Mouse (Mus musculus): ENCODE measurements around the gene Blm. TPM values are rescaled to one million over a fixed set of nuclear protein-coding genes. Genes with fewer than 3 reads are reported as not detected.
"Not testable (repeated sequence)": the region's sequence is repeated elsewhere in the genome, so short reads cannot be mapped to it uniquely, and the experiment has no call there.

Blm gene
- total and polyA plus RNA-seq, 2 experiments from 2014 or later: 5.5 to 10.4 TPM

DNA sequence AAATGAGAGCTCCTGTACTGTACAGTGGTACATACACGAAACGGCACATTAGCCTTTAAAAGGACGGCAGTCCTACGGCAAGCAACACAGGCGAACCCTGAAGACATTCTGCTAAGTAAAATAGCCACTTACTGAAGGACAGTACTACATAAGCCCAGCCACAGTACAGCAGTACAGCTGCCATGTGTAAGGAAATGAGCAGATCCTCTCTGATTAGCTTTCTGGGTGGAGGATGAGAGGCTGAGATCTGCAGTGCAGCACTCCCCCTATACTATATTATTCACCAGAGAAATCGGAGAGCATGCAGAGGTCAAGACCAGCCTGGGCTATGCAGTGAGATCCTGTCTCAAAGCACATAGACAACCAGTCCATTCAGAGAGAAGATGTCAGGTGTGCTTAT, 3.8 kb downstream of the Blm start:
- no peak for DNase-seq
- no peak for TF ChIP-seq CTCF (IDR thresholded peaks at IDR 0.05; ENCODE audit: low read depth)
- Histone ChIP-seq H3K4me1 (ENCODE audit: insufficient read depth) (no peaks in the 10 kb centered on the region), H3K27ac (ENCODE audit: low read depth, low read length) (no peak overlapping the region), H3K27me3 (ENCODE audit: insufficient read depth, low read length) (no peaks in the 10 kb centered on the region), H3K4me3 (ENCODE audit: low read depth, low read length) (no peak overlapping the region), H3K9me3 (ENCODE audit: low read length) (no peaks in the 10 kb centered on the region), H3K9ac (no peak overlapping the region), H3K36me3 (ENCODE audit: insufficient read depth) (no peaks in the 10 kb centered on the region), H3K4me2 (ENCODE audit: low read depth) (no peak overlapping the region)
- 91% methylated on average over 6 of the region's 6 CpGs for WGBS
- no peak for ATAC-seq

DNA sequence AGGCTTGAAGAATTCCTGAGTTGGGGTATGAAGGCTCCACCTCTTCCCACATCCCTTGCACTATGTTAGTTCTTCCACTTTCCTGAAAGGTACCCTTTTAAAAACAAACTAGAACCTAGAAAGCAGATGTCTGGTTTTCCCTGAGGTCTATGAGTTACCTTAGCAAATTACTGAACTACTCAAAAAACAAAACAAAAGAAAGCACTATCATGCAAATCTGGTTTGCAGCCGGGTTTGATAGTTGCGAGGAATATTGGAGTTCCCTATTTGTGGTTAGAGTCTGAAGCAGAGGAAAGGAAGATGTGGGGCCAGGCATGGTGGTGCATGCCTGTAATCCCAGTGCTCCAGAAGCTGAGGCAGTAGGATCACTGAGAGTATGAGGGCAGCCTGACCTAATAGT, 4.3 kb downstream of the Blm start:
- DNase-seq (no peak), ATAC-seq (no peak)
- Histone ChIP-seq H3K4me2 (ENCODE audit: low read depth) (no peak overlapping the region), H3K4me1 (ENCODE audit: insufficient read depth) (no peaks in the 10 kb centered on the region), H3K36me3 (ENCODE audit: insufficient read depth) (no peaks in the 10 kb centered on the region), H3K9ac (no peak overlapping the region), H3K27ac (ENCODE audit: low read depth, low read length) (no peak overlapping the region), H3K4me3 (ENCODE audit: low read depth, low read length) (no peak overlapping the region), H3K27me3 (ENCODE audit: insufficient read depth, low read length) (no peaks in the 10 kb centered on the region), H3K9me3 (ENCODE audit: low read length) (no peaks in the 10 kb centered on the region)
- 87% methylated on average over 2 of the region's 2 CpGs for WGBS
- no peak for TF ChIP-seq CTCF (IDR thresholded peaks at IDR 0.05; ENCODE audit: low read depth)

DNA sequence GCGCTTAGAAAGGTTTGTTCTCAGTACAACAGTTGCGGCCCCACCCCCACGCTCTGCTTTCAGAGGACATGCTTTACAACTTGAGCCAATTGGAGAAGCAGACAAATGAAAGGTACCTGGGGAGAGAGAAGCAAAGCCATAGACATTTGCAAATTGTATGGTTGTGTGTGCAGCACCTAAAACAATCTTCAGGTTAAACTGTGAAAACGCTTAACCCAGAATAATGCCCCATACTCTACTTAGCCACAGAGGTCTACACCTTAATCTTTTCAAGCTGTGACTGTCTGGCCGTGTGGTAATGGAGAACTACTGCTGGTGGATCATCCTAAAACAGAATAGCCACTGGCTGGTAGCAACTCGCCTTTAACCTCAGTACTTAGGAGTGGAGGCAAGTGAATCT, 8.2 kb downstream of the Blm start:
- H3K9me3 ChIP-seq (ENCODE audit: low read length): no peaks in the 10 kb centered on the region
- no peaks in the 10 kb centered on the region for H3K36me3 ChIP-seq (ENCODE audit: insufficient read depth)
- no peak for TF ChIP-seq CTCF (IDR thresholded peaks at IDR 0.05; ENCODE audit: low read depth)
- no peak for DNase-seq
- no peaks in the 10 kb centered on the region for H3K27me3 ChIP-seq (ENCODE audit: insufficient read depth, low read length)
- WGBS: 78% methylated on average over 6 of the region's 6 CpGs
- no peak for ATAC-seq
- H3K4me1 ChIP-seq (ENCODE audit: insufficient read depth): no peaks in the 10 kb centered on the region
- H3K9ac ChIP-seq: no peak overlapping the region
- no peak overlapping the region for H3K4me3 ChIP-seq (ENCODE audit: low read depth, low read length)
- H3K27ac ChIP-seq (ENCODE audit: low read depth, low read length): no peak overlapping the region
- no peak overlapping the region for H3K4me2 ChIP-seq (ENCODE audit: low read depth)

DNA sequence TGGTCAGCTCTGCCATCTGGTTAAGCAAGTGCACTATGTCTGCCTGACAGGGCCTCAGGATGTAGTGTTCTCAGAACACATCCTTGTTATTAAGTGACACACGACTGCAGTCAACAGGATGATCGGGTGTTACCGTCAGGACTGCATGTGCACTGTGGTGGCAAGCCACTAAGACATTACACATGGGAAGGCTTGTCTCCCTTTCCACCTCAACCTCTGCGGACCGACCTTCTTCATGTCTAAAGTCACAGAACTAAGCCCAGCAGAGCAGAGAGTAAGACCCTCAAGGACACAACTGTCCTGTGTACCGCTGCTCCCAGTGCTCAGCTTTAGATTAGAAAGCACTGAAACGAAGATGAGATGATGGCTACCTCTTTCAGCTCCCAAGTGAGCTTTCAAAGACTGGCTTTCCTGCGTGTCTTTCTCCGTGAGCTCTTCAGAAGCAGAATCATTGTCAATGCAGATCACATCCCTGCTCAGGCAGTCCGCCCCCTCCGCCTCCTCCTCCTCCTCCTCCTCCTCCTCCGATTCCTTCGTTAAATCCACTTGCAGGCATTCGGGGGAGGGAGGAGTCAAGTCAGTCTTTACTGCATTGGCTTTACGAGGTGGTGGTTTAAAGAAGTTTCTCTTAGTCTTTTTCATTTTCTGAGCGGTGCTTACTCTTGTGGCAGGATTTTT, 22.4 kb downstream of the Blm start:
- no peaks in the 10 kb centered on the region for H3K9me3 ChIP-seq (ENCODE audit: low read length)
- 65% methylated on average over 16 of the region's 16 CpGs for WGBS
- H3K36me3 ChIP-seq (ENCODE audit: insufficient read depth): peaks cover 21% of the 10 kb centered on the region
- no peaks in the 10 kb centered on the region for H3K27me3 ChIP-seq (ENCODE audit: insufficient read depth, low read length)
- no peak overlapping the region for H3K4me2 ChIP-seq (ENCODE audit: low read depth)
- H3K27ac ChIP-seq (ENCODE audit: low read depth, low read length): peak overlapping the region; percentile 21; the same call in 1 of the 2 replicates
- no peaks in the 10 kb centered on the region for H3K4me1 ChIP-seq (ENCODE audit: insufficient read depth)
- H3K9ac ChIP-seq: no peak overlapping the region
- DNase-seq (peak; percentile 11), ATAC-seq (peak; percentile 45; the same call in 1 of the 2 replicates)
- no peak overlapping the region for H3K4me3 ChIP-seq (ENCODE audit: low read depth, low read length)
- TF ChIP-seq CTCF (IDR thresholded peaks at IDR 0.05; ENCODE audit: low read depth): no peak

DNA sequence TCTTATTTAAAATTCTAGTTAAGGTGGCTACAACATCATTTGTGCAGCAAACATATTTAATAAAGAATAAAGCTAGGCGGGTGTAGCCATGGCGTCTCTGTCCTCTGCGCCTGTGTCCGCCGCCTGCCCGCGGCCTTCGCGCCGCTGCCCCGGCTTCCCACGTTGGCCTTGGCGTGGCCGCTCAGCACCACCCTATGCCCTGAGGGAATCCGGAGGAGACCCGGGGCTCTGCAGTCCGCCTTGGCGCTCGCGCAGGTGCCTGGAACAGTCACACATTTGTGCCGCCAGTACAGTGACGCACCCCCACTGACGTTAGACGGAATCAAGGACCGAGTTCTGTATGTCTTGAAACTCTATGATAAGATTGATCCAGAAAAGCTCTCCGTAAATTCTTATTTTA, 27.2 kb downstream of the Blm start:
- DNase-seq; H3K4me2 ChIP-seq (ENCODE audit: low read depth); ATAC-seq; H3K4me1 ChIP-seq (ENCODE audit: insufficient read depth); H3K27me3 ChIP-seq (ENCODE audit: insufficient read depth, low read length); H3K4me3 ChIP-seq (ENCODE audit: low read depth, low read length); H3K9me3 ChIP-seq (ENCODE audit: low read length); H3K9ac ChIP-seq; H3K27ac ChIP-seq (ENCODE audit: low read depth, low read length): not testable (repeated sequence)
- 98% methylated on average over 22 of the region's 26 CpGs for WGBS
- H3K36me3 ChIP-seq (ENCODE audit: insufficient read depth): peaks cover 25% of the 10 kb centered on the region

DNA sequence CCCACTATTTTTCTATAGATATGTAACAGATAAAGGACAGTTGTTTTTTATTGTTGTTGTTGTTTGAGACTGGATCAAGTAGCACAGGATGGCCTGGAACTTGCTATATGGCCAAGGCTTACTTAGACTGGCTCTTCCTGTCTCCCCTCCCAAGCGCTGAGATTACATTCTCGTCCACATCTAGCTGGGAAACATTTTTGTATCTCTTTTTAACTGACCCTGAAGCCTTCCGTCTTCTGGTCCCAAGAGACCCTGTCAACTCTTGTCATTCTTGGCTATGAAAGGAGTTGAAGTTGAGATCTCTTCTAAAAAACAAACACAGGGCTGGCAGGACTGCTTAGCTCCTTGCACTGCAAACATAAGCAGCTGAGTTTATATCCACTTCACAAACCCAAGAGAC, 28.9 kb downstream of the Blm start:
- ATAC-seq: no peak
- no peak overlapping the region for H3K4me3 ChIP-seq (ENCODE audit: low read depth, low read length)
- H3K4me1 ChIP-seq (ENCODE audit: insufficient read depth): no peaks in the 10 kb centered on the region
- 91% methylated on average over 3 of the region's 3 CpGs for WGBS
- no peaks in the 10 kb centered on the region for H3K27me3 ChIP-seq (ENCODE audit: insufficient read depth, low read length)
- no peaks in the 10 kb centered on the region for H3K9me3 ChIP-seq (ENCODE audit: low read length)
- no peak overlapping the region for H3K27ac ChIP-seq (ENCODE audit: low read depth, low read length)
- no peak overlapping the region for H3K4me2 ChIP-seq (ENCODE audit: low read depth)
- H3K9ac ChIP-seq: no peak overlapping the region
- DNase-seq: no peak
- peaks cover 17% of the 10 kb centered on the region for H3K36me3 ChIP-seq (ENCODE audit: insufficient read depth)
- no peak for TF ChIP-seq CTCF (IDR thresholded peaks at IDR 0.05; ENCODE audit: low read depth)

DNA sequence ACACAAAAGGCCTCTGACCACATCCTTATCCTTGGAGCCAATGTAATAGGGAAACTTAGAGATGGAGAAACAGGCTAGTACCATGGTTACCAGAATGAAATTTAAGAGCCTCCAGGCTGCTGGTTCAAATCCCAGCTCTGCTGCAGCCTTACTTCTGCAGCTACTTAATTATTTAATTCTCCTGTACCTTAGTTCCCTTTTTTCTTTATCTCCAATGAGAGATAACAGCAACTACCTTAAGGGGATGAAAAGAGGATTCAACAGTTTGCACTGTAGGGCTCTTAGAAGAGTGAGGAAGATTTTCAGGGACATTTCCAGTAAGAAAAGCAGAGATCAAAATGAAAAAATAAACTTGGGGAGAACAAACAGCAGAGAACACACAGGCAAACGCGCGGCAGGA, 30.0 kb downstream of the Blm start:
- TF ChIP-seq CTCF (IDR thresholded peaks at IDR 0.05; ENCODE audit: low read depth): no peak
- ATAC-seq: no peak
- Histone ChIP-seq H3K9me3 (ENCODE audit: low read length) (no peaks in the 10 kb centered on the region), H3K36me3 (ENCODE audit: insufficient read depth) (peaks cover 17% of the 10 kb centered on the region), H3K27me3 (ENCODE audit: insufficient read depth, low read length) (no peaks in the 10 kb centered on the region), H3K4me1 (ENCODE audit: insufficient read depth) (no peaks in the 10 kb centered on the region), H3K27ac (ENCODE audit: low read depth, low read length) (no peak overlapping the region), H3K9ac (no peak overlapping the region), H3K4me2 (ENCODE audit: low read depth) (no peak overlapping the region), H3K4me3 (ENCODE audit: low read depth, low read length) (no peak overlapping the region)
- DNase-seq: no peak
- WGBS: 94% methylated on average over 3 of the region's 3 CpGs
